Mouse (Mus musculus) heart, postnatal 0 days (tissue): ENCODE results near the gene Gm20605.

ENCODE experiments used
- CTCF ChIP-seq: IDR thresholded peaks from 2 replicates; pipeline ENCODE4 v1.5.1; 2016; ENCODE audit warnings: antibody characterized with exemption, control low read depth, low read depth
- EP300 ChIP-seq: IDR thresholded peaks from 2 replicates; pipeline ENCODE4 v1.6.1; 2016; ENCODE audit warnings: antibody characterized with exemption, low read depth

- TF ChIP-seq CTCF = no peak
- no peak for TF ChIP-seq EP300
Observed at GRCm38 (mm10) chr5:137613550-137613949, 15.4 kb upstream of the Gm20605 start, which contains the start of gene Pcolce.
